Mouse (Mus musculus) heart, embryonic 16.5 days (tissue): ENCODE results near the gene Adgre1. TPM values are rescaled to one million over a fixed set of nuclear protein-coding genes. Genes with fewer than 3 reads are reported as not detected.

Source experiments
- ATAC-seq: fragments of 200-750 bp; cut with Nextera tagmentation; replicated peaks from 2 replicates; pipeline ENCODE4 v1.8.0; 2017; ENCODE audit warnings: moderate number of reproducible peaks; ENCODE audit not compliant: insufficient read depth, low FRiP score; ENCODE audit errors: extremely low read depth
- H3K27ac ChIP-seq: fragments of 300-500 bp; sonication (generic); 2 replicates; pipeline ENCODE4 v1.5.1; 2014; ENCODE audit warnings: mild to moderate bottlenecking, low read length, control low read depth, moderate library complexity
- H3K27me3 ChIP-seq: fragments of 300-500 bp; sonication (generic); 2 replicates; pipeline ENCODE4 v1.6.1; 2014; ENCODE audit warnings: low read length, mixed read lengths; ENCODE audit not compliant: control insufficient read depth, insufficient read depth
- H3K36me3 ChIP-seq: fragments of 300-500 bp; sonication (generic); 2 replicates; pipeline ENCODE4 v1.6.1; 2014; ENCODE audit not compliant: control insufficient read depth, insufficient read depth
- H3K4me1 ChIP-seq: fragments of 300-500 bp; sonication (generic); 2 replicates; pipeline ENCODE4 v1.6.1; 2014; ENCODE audit warnings: low read length, mixed read lengths; ENCODE audit not compliant: control insufficient read depth, insufficient read depth
- H3K4me2 ChIP-seq: fragments of 300-500 bp; sonication (generic); 2 replicates; pipeline ENCODE4 v1.6.1; 2014; ENCODE audit warnings: low read depth, mild to moderate bottlenecking, control low read depth, low read length
- H3K4me3 ChIP-seq: fragments of 300-500 bp; sonication (generic); 2 replicates; pipeline ENCODE4 v1.5.1; 2014; ENCODE audit warnings: mild to moderate bottlenecking, control low read depth, low read length
- H3K9ac ChIP-seq: fragments of 300-500 bp; sonication (generic); 2 replicates; pipeline ENCODE4 v1.6.1; 2014; ENCODE audit warnings: low read length, control low read depth
- H3K9me3 ChIP-seq: fragments of 300-500 bp; sonication (generic); replicated peaks from 2 replicates; pipeline ENCODE4 v1.6.1; 2016; ENCODE audit warnings: low read length; ENCODE audit not compliant: control insufficient read depth
- WGBS: fragments of 180-500 bp; shearing (Covaris S2); extraction: QIAGEN DNeasy Blood & Tissue Kit; methylation state at CpG from one replicate; pipeline ENCODE4 v1.1.7; 2014; 5-methylcytosine and 5-hydroxymethylcytosine counted together
- polyA plus RNA-seq: library from polyadenylated mRNA; unstranded; fragments of >200 nt; fragmentation: Nextera tagmentation; extraction: Ambion mirVana; gene quantifications from 2 replicates; pipeline ENCODE4 v1.2.1, GENCODE M21; 2015

The Adgre1 gene
- polyA plus RNA-seq, 1 experiment from 2014 or later = 4.8 TPM

DNA sequence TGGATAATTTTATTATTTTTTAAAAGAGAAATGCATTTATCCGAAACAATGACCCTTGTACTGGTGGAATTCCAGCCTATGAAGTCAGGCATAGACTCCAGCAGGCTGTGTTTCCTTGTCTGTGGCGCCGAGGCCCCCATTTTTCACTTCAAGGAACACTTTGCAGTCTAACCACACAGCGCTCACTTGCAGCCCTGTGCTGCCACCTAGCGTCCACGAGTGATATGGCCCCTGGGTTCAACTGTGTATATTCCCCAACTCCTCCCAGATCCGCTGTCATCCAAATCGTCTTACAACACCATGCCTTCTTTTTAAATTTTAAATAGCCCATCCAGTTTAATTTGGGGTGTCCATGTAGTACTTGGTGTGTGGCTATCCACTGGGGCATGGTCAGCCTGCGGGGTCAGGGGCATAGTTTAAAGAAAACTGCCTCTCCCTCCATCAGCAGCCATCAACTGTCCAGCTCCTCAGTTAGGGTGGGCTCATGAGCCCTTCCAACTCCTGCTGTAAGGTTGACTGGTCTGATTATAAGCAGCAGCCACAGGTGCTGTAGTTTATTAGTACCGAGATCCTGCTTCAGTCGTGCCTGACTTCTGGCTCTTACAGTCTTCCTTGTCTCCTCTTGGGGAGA is 22.7 kb upstream of the Adgre1 start:
- no peak overlapping the region for H3K9ac ChIP-seq
- 10% methylated on average over 11 of the region's 11 CpGs for WGBS
- ATAC-seq = peak; percentile 83

DNA sequence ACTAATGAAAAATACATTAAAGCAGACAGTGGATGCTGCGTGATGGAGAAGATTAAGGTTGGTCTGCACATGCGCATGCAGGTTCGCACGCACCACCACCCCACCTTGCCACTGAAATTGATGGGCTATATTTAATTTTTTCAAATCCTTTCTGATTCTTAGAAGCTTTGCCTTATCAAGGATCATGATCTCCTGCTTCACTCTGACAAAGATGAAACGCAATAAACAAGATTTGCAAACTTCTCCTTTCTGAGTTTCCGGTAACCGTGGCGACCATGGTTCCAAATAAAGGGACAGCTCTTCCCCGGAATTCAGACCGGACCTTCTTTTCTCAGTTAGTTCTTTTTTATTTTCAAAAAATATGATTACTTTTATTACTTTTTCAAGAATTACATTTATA is 20.5 kb upstream of the Adgre1 start:
- Histone ChIP-seq H3K27me3 (no peaks in the 10 kb centered on the region), H3K9me3 (no peaks in the 10 kb centered on the region; the same call in 1 of the 2 replicates), H3K4me2 (no peak overlapping the region), H3K36me3 (no peaks in the 10 kb centered on the region), H3K4me3 (no peak overlapping the region), H3K4me1 (no peaks in the 10 kb centered on the region; the same call in 1 of the 2 replicates), H3K9ac (no peak overlapping the region), H3K27ac (no peak overlapping the region)
- no peak for ATAC-seq
- 78% methylated on average over 10 of the region's 10 CpGs for WGBS

More for the DNA sequence above, 22.7 kb upstream of the Adgre1 start:
- Histone ChIP-seq H3K4me2 (no peak overlapping the region), H3K36me3 (no peaks in the 10 kb centered on the region), H3K27me3 (no peaks in the 10 kb centered on the region), H3K4me1 (no peaks in the 10 kb centered on the region; the same call in 1 of the 2 replicates), H3K9me3 (no peaks in the 10 kb centered on the region), H3K4me3 (no peak overlapping the region), H3K27ac (no peak overlapping the region)

DNA sequence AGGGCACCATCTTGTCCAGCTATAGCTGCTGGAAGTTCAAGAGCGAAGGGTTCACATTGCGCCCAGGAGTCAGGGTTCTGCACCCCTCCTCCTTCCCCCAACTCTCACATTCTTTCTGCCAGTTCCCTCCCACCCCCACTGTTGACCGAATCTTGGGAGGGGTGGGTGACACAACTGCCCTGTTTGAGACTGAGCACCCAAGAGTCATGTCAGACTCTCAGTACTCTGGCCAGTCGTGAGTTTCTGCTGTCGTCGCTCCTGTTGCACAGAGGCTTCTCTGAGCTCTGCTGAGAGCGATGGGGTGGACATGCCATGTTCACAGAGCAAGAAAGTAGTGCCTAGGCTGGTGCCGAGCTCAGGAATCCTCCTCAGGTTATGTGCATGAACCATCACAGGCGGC is 19.2 kb upstream of the Adgre1 start:
- Histone ChIP-seq H3K4me2 (no peak overlapping the region), H3K4me3 (no peak overlapping the region), H3K36me3 (no peaks in the 10 kb centered on the region), H3K4me1 (no peaks in the 10 kb centered on the region; the same call in 1 of the 2 replicates), H3K27me3 (no peaks in the 10 kb centered on the region), H3K9ac (no peak overlapping the region), H3K9me3 (no peaks in the 10 kb centered on the region; the same call in 1 of the 2 replicates), H3K27ac (no peak overlapping the region)
- ATAC-seq = no peak
- 64% methylated on average over 9 of the region's 9 CpGs for WGBS

DNA sequence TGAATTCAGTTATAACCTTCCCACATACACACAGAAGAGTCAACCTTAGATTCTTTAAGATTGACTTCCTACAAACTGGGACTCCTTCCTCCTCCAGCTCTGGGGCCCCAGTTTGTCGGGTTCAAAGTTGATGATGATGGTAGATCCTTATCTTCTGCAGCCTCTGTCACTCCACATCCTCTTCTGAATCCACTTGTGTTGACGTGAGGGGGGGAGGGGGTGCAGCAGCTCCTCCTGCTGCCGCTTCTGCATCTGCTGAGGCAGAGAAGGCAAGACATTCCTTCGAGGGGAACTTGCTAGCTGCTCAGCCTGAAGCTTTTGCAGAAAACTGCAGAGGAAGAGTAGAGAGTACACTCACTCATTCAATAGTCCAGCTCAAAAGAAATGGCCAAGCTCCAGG is 16.9 kb upstream of the Adgre1 start:
- no peaks in the 10 kb centered on the region for H3K36me3 ChIP-seq
- no peaks in the 10 kb centered on the region for H3K4me1 ChIP-seq
- no peak overlapping the region for H3K4me3 ChIP-seq
- WGBS = 54% methylated on average over 4 of the region's 4 CpGs
- no peak for ATAC-seq
- H3K27me3 ChIP-seq = no peaks in the 10 kb centered on the region
- H3K27ac ChIP-seq = no peak overlapping the region
- no peaks in the 10 kb centered on the region; the same call in 1 of the 2 replicates for H3K9me3 ChIP-seq
- no peak overlapping the region for H3K4me2 ChIP-seq
- no peak overlapping the region for H3K9ac ChIP-seq

GRCm38 (mm10) chr17:57344029-57344707 is 14.3 kb upstream of the Adgre1 start:
- Histone ChIP-seq H3K4me1 (no peaks in the 10 kb centered on the region), H3K4me3 (no peak overlapping the region), H3K27ac (no peak overlapping the region), H3K36me3 (no peaks in the 10 kb centered on the region), H3K9me3 (no peaks in the 10 kb centered on the region; the same call in 1 of the 2 replicates), H3K9ac (no peak overlapping the region), H3K4me2 (no peak overlapping the region), H3K27me3 (no peaks in the 10 kb centered on the region)
- ATAC-seq = no peak
- 57% methylated on average over 2 of the region's 2 CpGs for WGBS

- ATAC-seq = no peak
- H3K36me3 ChIP-seq = no peaks in the 10 kb centered on the region
- no peak overlapping the region for H3K4me3 ChIP-seq
- no peaks in the 10 kb centered on the region; the same call in 1 of the 2 replicates for H3K9me3 ChIP-seq
- H3K9ac ChIP-seq = no peak overlapping the region
- no peak overlapping the region for H3K27ac ChIP-seq
- no peaks in the 10 kb centered on the region for H3K27me3 ChIP-seq
- no peak overlapping the region for H3K4me2 ChIP-seq
- WGBS = 44% methylated on average over 6 of the region's 6 CpGs
- H3K4me1 ChIP-seq = no peaks in the 10 kb centered on the region
These were observed 11.5 kb upstream of the Adgre1 start for GRCm38 (mm10) chr17:57347017-57347416.

- H3K27me3 ChIP-seq = no peaks in the 10 kb centered on the region
- H3K9ac ChIP-seq = no peak overlapping the region
- no peak overlapping the region for H3K27ac ChIP-seq
- no peaks in the 10 kb centered on the region for H3K36me3 ChIP-seq
- ATAC-seq = no peak
- no peaks in the 10 kb centered on the region for H3K4me1 ChIP-seq
- WGBS = 66% methylated on average over 2 of the region's 2 CpGs
- H3K4me2 ChIP-seq = no peak overlapping the region
- H3K9me3 ChIP-seq = no peaks in the 10 kb centered on the region; the same call in 1 of the 2 replicates
- H3K4me3 ChIP-seq = no peak overlapping the region
These were observed 10.7 kb upstream of the Adgre1 start for GRCm38 (mm10) chr17:57347781-57348180.

DNA sequence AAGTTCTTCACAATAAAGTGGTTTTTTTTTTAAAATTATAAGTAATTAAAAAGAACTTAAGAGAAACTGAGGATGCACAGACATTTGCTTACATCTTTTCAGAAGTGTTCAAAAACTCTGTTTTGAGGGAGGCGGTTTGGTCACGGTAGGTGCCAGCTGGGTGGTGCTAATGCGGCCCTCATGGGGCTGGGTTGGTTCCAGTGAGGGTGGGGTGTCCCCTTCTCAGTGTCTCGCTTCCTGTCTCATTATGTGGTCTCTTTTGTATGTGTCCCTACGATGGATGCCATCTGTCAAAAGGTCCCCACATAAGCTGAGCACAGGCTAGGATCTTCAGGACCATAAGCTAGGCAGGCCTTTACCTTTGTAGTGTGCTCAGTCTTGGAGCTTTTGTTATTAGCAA is 9.4 kb upstream of the Adgre1 start:
- Histone ChIP-seq H3K27me3 (no peaks in the 10 kb centered on the region), H3K4me2 (no peak overlapping the region), H3K36me3 (no peaks in the 10 kb centered on the region), H3K27ac (no peak overlapping the region), H3K9me3 (no peaks in the 10 kb centered on the region), H3K4me3 (no peak overlapping the region), H3K9ac (no peak overlapping the region), H3K4me1 (no peaks in the 10 kb centered on the region)
- 70% methylated on average over 5 of the region's 5 CpGs for WGBS
- no peak for ATAC-seq

DNA sequence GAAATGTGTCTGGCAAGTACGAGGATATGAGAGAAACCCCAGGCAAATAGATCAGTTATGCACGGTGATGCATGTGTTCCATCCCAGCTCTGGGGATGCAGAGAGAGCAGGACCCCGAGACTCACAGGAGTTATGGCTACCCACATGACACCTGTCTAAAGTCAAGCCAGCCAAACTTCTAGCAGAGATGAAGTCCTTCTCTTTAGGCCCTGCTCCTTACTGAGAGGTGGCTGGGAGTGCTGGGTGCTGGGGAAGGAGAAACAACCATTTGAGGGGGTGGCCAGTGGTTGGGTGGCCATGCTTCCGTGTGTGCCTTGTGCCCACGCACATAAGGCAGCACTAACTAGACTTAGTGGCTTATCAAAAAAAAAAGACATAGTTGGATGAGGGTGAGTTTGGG is 8.3 kb upstream of the Adgre1 start:
- no peaks in the 10 kb centered on the region for H3K27me3 ChIP-seq
- no peak overlapping the region for H3K9ac ChIP-seq
- no peak overlapping the region for H3K4me2 ChIP-seq
- no peaks in the 10 kb centered on the region for H3K9me3 ChIP-seq
- WGBS = 85% methylated on average over 5 of the region's 5 CpGs
- no peaks in the 10 kb centered on the region for H3K36me3 ChIP-seq
- ATAC-seq = no peak
- H3K4me1 ChIP-seq = no peaks in the 10 kb centered on the region
- no peak overlapping the region for H3K27ac ChIP-seq
- H3K4me3 ChIP-seq = no peak overlapping the region
